Mouse (Mus musculus) frontal cortex, postnatal 25 days (tissue): ENCODE measurements around the gene Ap3m1.
"Not testable (repeated sequence)": the region's sequence is repeated elsewhere in the genome, so short reads cannot be mapped to it uniquely, and the experiment has no call there.

ENCODE experiments used
- DNase-seq, 2 experiments: peaks; one replicate each; pipeline ENCODE4 v3.0.0; 2022; ENCODE audit warnings: low spot score in 2 of 2

Gene Ap3m1

GRCm38 (mm10) chr14:21052112-21052780, at the start of gene Ap3m1, which contains the start of gene Adk:
Gene Ap3m1, minus strand, starts transcription at chr14:21052508.
Gene Adk, plus strand, starts transcription at chr14:21052574.
- DNase-seq = peak; percentile 89 to 90

GRCm38 (mm10) chr14:21101562-21101961, 49.3 kb upstream of the Ap3m1 start:
- DNase-seq = no peak

- DNase-seq = no peak
Measured at GRCm38 (mm10) chr14:21100876-21101275, 48.6 kb upstream of the Ap3m1 start.

GRCm38 (mm10) chr14:21099371-21099770, 47.1 kb upstream of the Ap3m1 start:
- DNase-seq = no peak

GRCm38 (mm10) chr14:21096689-21097088, 44.4 kb upstream of the Ap3m1 start:
- DNase-seq = no peak

GRCm38 (mm10) chr14:21096279-21096678, 44.0 kb upstream of the Ap3m1 start:
- no peak for DNase-seq

GRCm38 (mm10) chr14:21094161-21094560, 41.9 kb upstream of the Ap3m1 start:
- not testable (repeated sequence) for DNase-seq

- no peak for DNase-seq
Measured at GRCm38 (mm10) chr14:21090930-21091486, 38.7 kb upstream of the Ap3m1 start.

- DNase-seq = no peak
Measured at GRCm38 (mm10) chr14:21090400-21090799, 38.1 kb upstream of the Ap3m1 start.

GRCm38 (mm10) chr14:21088731-21089130, 36.4 kb upstream of the Ap3m1 start:
- no peak for DNase-seq

GRCm38 (mm10) chr14:21087390-21088060, 35.2 kb upstream of the Ap3m1 start:
- no peak for DNase-seq

- DNase-seq = no peak
Measured at GRCm38 (mm10) chr14:21086827-21087351, 34.6 kb upstream of the Ap3m1 start.

- no peak for DNase-seq
Measured at GRCm38 (mm10) chr14:21086106-21086505, 33.8 kb upstream of the Ap3m1 start.

- DNase-seq = no peak
Measured at GRCm38 (mm10) chr14:21085666-21086065, 33.4 kb upstream of the Ap3m1 start.

- no peak for DNase-seq
Measured at GRCm38 (mm10) chr14:21082823-21083222, 30.5 kb upstream of the Ap3m1 start.

- DNase-seq = no peak
Measured at GRCm38 (mm10) chr14:21078511-21078910, 26.2 kb upstream of the Ap3m1 start.

- no peak for DNase-seq
Measured at GRCm38 (mm10) chr14:21077939-21078338, 25.6 kb upstream of the Ap3m1 start.

- DNase-seq = no peak
Measured at GRCm38 (mm10) chr14:21076501-21077194, 24.3 kb upstream of the Ap3m1 start.

- peak; percentile 67 to 78 for DNase-seq
Measured at GRCm38 (mm10) chr14:21075751-21076500, 23.6 kb upstream of the Ap3m1 start.

- no peak for DNase-seq
Measured at GRCm38 (mm10) chr14:21074398-21075320, 22.4 kb upstream of the Ap3m1 start.
